Comparison of ENCODE assay signal across 26 mouse cellular contexts in the genomic region with DNA sequence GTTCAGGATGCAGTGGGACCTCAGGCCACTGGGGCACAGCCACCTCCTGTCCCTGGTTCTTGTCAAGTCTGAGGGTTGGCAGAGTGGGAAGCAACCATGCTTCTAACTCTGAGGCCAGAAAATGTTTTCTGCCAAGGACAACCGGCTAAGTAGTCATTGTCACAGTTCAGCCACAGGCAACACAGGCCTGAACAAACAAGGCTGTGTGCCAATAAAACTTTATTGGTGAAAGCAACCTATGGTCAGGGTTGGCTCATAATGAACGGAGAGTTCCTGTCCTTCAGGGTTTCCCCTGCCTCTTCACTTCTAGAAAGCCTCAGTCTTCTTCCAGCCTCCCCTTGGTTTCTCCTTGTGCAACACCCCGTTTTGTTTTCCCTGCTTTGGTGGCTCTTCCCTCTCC. TPM values are rescaled to one million over a fixed set of nuclear protein-coding genes. Genes with fewer than 3 reads are reported as not detected.
DNase-seq lines count a peak whose midpoint lies in the region; ATAC-seq and TF ChIP-seq lines count a peak whose summit lies in the region.
"Had no signal": no experiment of that assay in that cellular context is flagged by ENCODE, and none has a peak within 500 bp of the region (broad histone marks: within the 10 kb centered on the region; RNA-seq: fewer than 3 reads in every experiment).

No protein-coding gene starts in this region.

- H3K27me3 ChIP-seq in E14TG2a.4 (ENCODE audit: insufficient read depth, low read length): peaks cover 41% of the 10 kb centered on the region
- H3K27me3 ChIP-seq in forebrain, embryonic 15.5 days: no peaks in the 10 kb centered on the region

- 79% methylated on average over 3 of the region's 3 CpGs for WGBS in forebrain, embryonic 15.5 days

- ATAC-seq in forebrain, embryonic 15.5 days (replicated peaks): no peak
- ATAC-seq: activated CD4-positive, CD25-positive, alpha-beta regulatory T cell, adult 4 months; CD4-positive, CD25-positive, alpha-beta regulatory T cell, adult 4 months; Patski had no signal

- 0 out of 2 replicates have a peak overlapping the region, but pooled peaks have one; percentile 20 for H3K4me3 ChIP-seq in E14TG2a.4 (replicated peaks; ENCODE audit: low read length)
- no peak overlapping the region for H3K4me3 ChIP-seq in forebrain, embryonic 15.5 days

- no peak for TF ChIP-seq CTCF in E14TG2a.4 (conservative IDR thresholded peaks at IDR 0.05; ENCODE audit: low read length)

- H3K9ac ChIP-seq in forebrain, embryonic 15.5 days (replicated peaks): no peak overlapping the region

- H3K4me2 ChIP-seq in forebrain, embryonic 15.5 days (replicated peaks): no peak overlapping the region

- DNase-seq in ZHBTc4 (ENCODE audit: low read depth, low spot score): peak; percentile 16
- peak; percentile 66 for DNase-seq in adipocyte (ENCODE audit: low spot score)
- peak; percentile 59 for DNase-seq in gonadal fat pad, adult 2 months (ENCODE audit: low read depth)
- no peak for DNase-seq in thymus, postnatal 10 days (ENCODE audit: low spot score in 2 of 2)
- no peak for DNase-seq in MN1 (ENCODE audit: low spot score)
- DNase-seq in yolk sac, embryonic 10.5 days (ENCODE audit: low spot score): no peak
- DNase-seq: adrenal gland, adult 2 months; adrenal gland, adult 8-10 months; adrenal gland, postnatal 10 days; adrenal gland, postnatal 14 days; adrenal gland, postnatal 25 days; adrenal gland, postnatal 36 days; B cell, adult 2 months; cerebellum, adult 11 months; cerebellum, adult 11-12 months; cerebellum, adult 18-20 months; cerebellum, adult 2 months; cerebellum, adult 8-10 months; cerebellum, adult 9-10 months had no signal

- H3K9me3 ChIP-seq in E14TG2a.4 (ENCODE audit: low read length): no peaks in the 10 kb centered on the region
- no peaks in the 10 kb centered on the region for H3K9me3 ChIP-seq in forebrain, embryonic 15.5 days
- H3K9me3 ChIP-seq: G1E had no signal

- H3K36me3 ChIP-seq in E14TG2a.4 (ENCODE audit: insufficient read depth, low read length): no peaks in the 10 kb centered on the region
- H3K36me3 ChIP-seq in forebrain, embryonic 15.5 days: no peaks in the 10 kb centered on the region
- H3K36me3 ChIP-seq: G1E had no signal

- no peak overlapping the region for H3K27ac ChIP-seq in forebrain, embryonic 15.5 days (replicated peaks)

- peaks cover 52% of the 10 kb centered on the region for H3K4me1 ChIP-seq in E14TG2a.4 (replicated peaks; ENCODE audit: low read depth, low read length)
- H3K4me1 ChIP-seq in forebrain, embryonic 15.5 days: peaks cover 6% of the 10 kb centered on the region

RNA-seq across cellular contexts. Expression of a gene that starts 21.5 kb away (rescaled TPM):
- polyA plus RNA-seq in gonadal fat pad, adult 2 months (2012; rRNA removed): 0.30 and 0.65 TPM in 2 replicates
- 4.6 and 6.4 TPM in 2 replicates for polyA plus RNA-seq in forebrain, embryonic 15.5 days (2015; fragmentation: Nextera tagmentation; extraction: Ambion mirVana)
- polyA plus RNA-seq: C2C12, G1E, Patski had no signal

RNA-seq across cellular contexts. Expression of a gene that starts 47.2 kb away (rescaled TPM):
- polyA plus RNA-seq in gonadal fat pad, adult 2 months (2012; rRNA removed): 0.30 and 0.75 TPM in 2 replicates
- polyA plus RNA-seq in forebrain, embryonic 15.5 days (2015; fragmentation: Nextera tagmentation; extraction: Ambion mirVana): 0.13 and 0.55 TPM in 2 replicates
- polyA plus RNA-seq: activated CD4-positive, CD25-positive, alpha-beta regulatory T cell, adult 4 months; CD4-positive, CD25-positive, alpha-beta regulatory T cell, adult 4 months had no signal

Comparison
In these comparisons a context has a peak if more than half of its experiments do, and no peak if none do; other contexts are left out.
1. DNase-seq: peak in ZHBTc4 (single experiment), adipocyte (single experiment) and gonadal fat pad, adult 2 months (single experiment); none in thymus, postnatal 10 days (0 of 2), MN1 (single experiment) and yolk sac, embryonic 10.5 days (single experiment).